Mouse (Mus musculus) heart, postnatal 36 days (tissue): ENCODE results near the gene Il6. TPM values are rescaled to one million over a fixed set of nuclear protein-coding genes. Genes with fewer than 3 reads are reported as not detected.
A peak's percentile ranks its signal among the peaks of the same experiment; 100 is the strongest.
"Not testable (repeated sequence)": the region's sequence is repeated elsewhere in the genome, so short reads cannot be mapped to it uniquely, and the experiment has no call there.

Experiments
- DNase-seq, 2 experiments: peaks; one replicate each; pipeline ENCODE4 v3.0.0; 2021 to 2022
- intact Hi-C: fragments of 180-260 bp; cut with DNase I; formaldehyde crosslinking; loops from one replicate; pipeline ENCODE4 v1.15.1; 2025
- total RNA-seq, 2 experiments: library from RNA; stranded (reverse); gene quantifications; 2 replicates each; pipeline ENCODE4 v1.2.3; 2021

The Il6 gene
- not detected for total RNA-seq

GRCm38 (mm10) chr5:30012726-30013503 lies at the start of gene Il6:
Il6 (plus strand) TSS chr5:30013114.
- peak; percentile 91 to 93 for DNase-seq
- intact Hi-C loops = no loop called here

DNA sequence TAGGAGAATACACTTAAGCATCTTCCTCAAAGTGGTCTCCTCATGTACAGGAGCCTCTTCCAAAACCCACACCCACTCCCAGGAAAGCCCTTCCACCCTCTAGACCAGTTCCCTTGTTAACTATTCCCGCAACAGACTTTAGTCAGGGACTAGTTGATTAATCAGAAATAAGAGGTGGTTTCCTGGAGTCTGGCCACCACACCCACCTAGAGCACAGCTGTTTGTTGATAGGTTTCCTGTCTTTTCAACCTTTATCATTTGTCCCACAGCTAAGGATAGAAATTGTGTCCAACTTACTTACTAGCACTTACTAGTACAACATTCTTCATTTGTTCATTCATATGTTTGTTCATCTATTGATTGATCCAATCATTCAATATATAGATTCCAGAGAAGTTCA lies 49.4 kb upstream of the Il6 start:
- DNase-seq = no peak
- intact Hi-C loops = no loop called here

GRCm38 (mm10) chr5:29970212-29970611 lies 42.7 kb upstream of the Il6 start:
- intact Hi-C loops = no loop called here
- no peak for DNase-seq

DNA sequence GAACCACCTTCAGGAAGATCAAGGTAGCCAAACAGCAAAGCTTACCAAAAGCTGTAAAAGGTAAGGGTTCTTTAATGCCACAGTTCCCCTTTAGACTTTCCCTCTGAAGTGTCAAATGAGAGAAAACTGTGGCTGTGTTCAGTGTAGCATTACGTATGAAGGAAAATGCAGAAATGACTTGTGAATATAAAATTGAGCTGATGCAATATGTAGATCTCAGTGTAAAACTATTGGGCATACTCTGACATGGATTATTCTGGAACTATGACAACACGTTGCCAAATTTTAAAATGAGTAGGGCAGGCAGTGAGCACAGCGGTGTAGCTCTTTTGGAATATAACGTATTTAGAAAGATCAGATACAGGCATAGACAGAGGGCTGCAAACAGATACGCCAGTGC lies 40.1 kb upstream of the Il6 start:
- no peak for DNase-seq
- intact Hi-C loops = no loop called here

- DNase-seq = no peak
- intact Hi-C loops = no loop called here
These were observed 39.4 kb upstream of the Il6 start for GRCm38 (mm10) chr5:29973533-29973932.

- intact Hi-C loops = no loop called here
- DNase-seq = no peak
These were observed 38.8 kb upstream of the Il6 start for GRCm38 (mm10) chr5:29974115-29974514.

- intact Hi-C loops = no loop called here
- no peak for DNase-seq
These were observed 19.3 kb upstream of the Il6 start for GRCm38 (mm10) chr5:29993583-29993982.

- no peak for DNase-seq
- intact Hi-C loops = no loop called here
These were observed 18.6 kb upstream of the Il6 start for GRCm38 (mm10) chr5:29994344-29994743.

DNA sequence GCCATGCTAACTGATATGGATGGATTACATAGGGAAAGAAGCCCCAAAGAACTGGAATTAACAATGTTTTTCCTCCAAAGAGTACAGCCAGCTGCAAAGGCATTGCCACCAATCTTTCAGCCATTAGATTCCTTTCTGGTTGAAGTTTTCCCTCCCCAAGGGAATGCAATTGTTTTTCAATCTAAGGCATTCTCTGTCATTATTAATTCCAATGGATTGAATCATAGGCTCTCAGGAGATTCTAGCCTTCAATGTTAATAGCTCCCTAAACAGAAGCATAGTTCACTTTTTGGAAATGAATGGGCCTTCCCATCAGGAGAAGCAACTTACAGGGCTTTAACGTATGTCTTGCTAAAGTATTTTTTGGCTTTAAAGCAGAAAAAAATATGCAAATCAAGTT lies 15.6 kb upstream of the Il6 start:
- intact Hi-C loops = no loop called here
- no peak for DNase-seq

- intact Hi-C loops = no loop called here
- DNase-seq = no peak
These were observed 12.0 kb upstream of the Il6 start for GRCm38 (mm10) chr5:30000921-30001320.

DNA sequence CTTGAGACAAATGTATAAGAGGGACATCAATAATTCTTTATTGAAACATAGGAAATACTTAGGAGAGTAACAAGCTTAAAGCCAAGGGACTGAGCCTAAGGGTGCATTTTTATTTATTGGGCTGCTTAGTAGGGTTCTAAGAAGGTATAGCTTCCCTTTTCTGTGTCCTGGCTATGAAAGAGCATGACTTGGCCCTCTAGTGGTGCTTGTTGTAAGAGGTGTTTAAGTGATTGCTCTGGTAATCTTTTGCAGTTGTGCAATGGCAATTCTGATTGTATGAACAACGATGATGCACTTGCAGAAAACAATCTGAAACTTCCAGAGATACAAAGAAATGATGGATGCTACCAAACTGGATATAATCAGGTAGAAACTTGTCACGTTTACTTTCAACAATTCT lies 1.7 kb downstream of the Il6 start:
- intact Hi-C loops = loop anchor here (1.0 kb wide), 1 partner anchor 190 kb away; no protein-coding TSS in a partner anchor
- peak in 1 of 2 experiments; percentile 10 for DNase-seq

GRCm38 (mm10) chr5:30035862-30036261 lies 22.9 kb downstream of the Il6 start:
- intact Hi-C loops, DNase-seq: not testable (repeated sequence)

- DNase-seq, intact Hi-C loops: not testable (repeated sequence)
These were observed 24.2 kb downstream of the Il6 start for GRCm38 (mm10) chr5:30037111-30037510.

DNA sequence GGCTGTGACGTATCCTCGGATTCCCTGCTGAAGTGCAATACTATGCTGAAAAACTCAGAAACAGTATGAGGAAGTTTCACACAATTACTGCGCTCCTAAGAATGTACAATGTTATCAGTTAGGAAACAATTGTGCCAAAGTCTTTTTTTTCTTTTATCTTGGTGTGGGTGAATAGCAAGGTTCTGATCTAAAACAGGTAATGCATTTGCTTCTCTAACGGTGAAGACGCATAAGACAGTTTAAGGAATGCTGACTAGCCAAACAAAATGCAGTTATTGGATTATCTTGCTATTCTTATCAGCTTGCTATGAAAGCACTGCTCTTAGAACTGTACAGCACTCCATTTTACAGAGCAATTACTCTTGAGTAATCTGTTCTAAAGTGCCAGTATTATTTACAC lies 26.4 kb downstream of the Il6 start:
- intact Hi-C loops, DNase-seq: not testable (repeated sequence)

DNA sequence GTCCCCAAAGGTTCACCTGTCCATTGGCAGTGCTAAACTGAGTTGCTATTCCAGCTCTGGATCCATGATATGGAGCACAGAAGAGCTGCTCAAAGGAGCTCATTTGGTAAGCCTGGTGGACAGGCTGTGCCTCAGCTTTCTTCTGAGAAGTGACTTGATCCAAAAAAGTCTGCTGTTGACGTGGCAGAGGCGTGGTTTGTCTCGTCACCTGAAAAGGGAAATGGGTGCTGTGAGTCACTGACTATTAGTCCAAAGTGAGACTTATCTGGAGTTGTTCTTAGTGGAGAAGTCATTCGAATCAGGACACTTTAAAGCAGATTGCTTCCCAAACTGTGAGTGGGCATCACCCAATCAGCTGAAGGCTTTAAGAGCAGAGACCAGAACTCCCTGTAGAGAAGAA lies 26.9 kb downstream of the Il6 start:
- intact Hi-C loops = not testable (repeated sequence)

GRCm38 (mm10) chr5:30058216-30058731 lies 45.4 kb downstream of the Il6 start:
- DNase-seq = no peak
- intact Hi-C loops = no loop called here

More for the DNA sequence above, 26.9 kb downstream of the Il6 start:
- not testable (repeated sequence) for DNase-seq

GRCm38 (mm10) chr5:30059607-30060006 lies 46.7 kb downstream of the Il6 start:
- DNase-seq, intact Hi-C loops: not testable (repeated sequence)

DNA sequence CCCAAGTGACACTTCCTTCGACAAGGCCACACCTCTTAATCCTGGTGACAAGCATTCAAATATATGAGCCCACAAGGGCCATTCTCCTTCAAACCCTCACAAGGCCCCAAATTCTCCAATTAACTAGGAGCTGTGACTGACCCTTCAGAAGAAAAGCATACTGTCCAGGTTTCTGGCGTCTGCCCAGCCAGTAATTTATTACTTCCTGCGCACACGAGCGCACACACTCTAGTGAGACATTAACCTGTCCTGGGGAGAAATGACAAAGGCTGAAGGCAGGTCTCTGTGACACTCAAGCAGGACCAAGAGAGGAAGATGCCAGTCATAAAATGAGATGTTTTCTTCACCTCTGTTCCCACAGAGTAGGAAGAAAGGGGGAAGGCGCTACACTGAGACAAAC lies 54.8 kb downstream of the Il6 start:
- intact Hi-C loops = no loop called here
- no peak for DNase-seq
